Mouse (Mus musculus): Measurements from ENCODE around the gene Zfp418. TPM values are rescaled to one million over a fixed set of nuclear protein-coding genes. Genes with fewer than 3 reads are reported as not detected.
"Not testable (repeated sequence)": the region's sequence is repeated elsewhere in the genome, so short reads cannot be mapped to it uniquely, and the experiment has no call there.

Gene Zfp418
- total RNA-seq (2021): 1 to 10 TPM; 1.7 to 1.8 TPM
- long read RNA-seq, experiment 1: 0 reads
- long read RNA-seq, experiment 2: 0 reads

DNA sequence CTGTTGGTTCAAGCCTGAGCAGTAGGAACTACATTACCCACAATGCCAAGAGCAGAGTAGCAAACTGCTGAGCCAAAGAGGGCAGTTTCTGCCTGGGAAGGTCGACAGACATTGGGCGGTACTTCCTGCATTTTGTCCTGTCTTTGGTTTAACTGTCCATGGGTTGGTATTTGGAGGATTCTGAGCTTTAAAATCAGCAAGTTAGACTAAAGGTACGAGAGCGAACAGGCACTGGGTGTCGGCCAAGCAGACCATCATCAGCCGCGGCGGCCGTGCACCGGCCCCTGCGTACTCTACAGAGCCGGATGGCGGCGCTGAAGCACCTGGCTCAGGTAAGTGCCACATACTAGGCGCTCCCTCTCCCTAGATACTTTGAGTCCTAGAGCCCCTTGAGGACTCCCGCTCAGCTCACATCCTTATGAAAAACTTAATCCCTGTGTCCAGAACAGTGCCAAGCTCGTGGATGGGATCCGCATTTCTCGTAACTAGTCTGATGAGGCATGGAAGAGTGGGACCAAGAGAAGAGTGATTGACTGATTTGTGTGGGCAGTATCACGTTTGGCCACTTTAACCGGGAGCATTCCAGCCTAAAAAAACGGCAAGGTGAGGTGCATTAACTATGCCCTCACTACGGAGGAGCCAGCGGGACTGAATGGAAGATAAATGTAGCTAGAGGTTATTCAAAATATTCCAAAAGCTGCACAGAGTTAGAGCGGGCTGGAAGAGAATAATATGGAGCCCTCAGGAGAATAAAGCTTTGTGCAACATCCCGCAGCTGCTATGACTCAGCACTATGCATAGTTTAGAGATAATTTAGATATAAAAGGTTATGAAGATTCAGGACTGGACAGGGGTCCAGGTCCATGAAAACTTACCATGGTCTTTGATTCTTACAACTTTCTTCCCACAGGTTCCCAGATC, at the start of gene Zfp418:
TSS of gene Zfp418 (plus strand) at position 104 of the 921 bp plus-strand sequence.
- DNase-seq: peak; percentile 71 to 73

DNA sequence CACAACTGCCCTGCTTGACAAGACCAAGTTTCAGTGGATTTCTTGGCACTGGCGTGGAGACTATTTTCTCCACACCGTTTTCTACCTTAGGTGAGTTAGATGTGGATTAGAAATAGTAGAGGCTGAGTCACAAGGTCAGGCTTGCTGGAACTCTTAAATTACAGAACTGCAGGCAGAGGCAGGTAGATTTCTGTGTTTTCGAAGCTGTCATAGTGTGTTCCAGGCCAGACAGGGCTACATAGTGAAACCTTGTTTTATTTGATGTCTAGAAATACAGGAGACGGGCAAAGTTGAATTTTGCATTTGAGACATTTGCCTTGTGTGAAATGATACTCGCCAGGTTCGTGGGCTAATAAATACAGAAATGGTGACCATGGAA, 49.5 kb upstream of the Zfp418 start:
- no peak for DNase-seq

DNA sequence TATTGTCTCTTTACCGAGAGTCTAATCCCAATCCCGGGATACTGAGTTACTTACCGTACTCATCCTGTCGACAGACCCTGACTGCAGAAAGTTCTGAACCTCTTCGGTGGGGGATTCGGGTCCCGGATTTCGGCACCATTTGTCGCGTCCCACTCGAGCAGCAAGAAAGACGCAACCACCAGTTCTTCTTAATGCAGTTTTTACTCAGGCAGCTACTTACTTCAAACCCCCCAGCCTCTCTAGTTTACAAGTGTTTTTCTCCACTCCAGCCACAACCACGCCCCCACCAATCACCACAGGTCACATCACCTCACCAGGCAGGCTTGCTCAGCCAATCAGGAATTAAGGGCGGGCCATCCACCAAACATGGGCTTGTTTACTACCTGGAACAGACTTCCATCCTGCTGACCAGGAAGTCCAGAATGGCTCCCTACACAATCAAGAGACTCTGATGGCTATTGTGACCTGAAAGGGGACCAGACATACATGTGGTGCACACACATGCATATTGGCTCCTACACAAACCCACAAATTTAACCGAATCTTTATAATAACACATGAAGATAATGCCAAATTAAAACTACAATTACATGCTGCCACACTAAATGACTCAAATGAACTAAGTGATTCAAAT, 40.5 kb upstream of the Zfp418 start:
- DNase-seq: not testable (repeated sequence)

DNA sequence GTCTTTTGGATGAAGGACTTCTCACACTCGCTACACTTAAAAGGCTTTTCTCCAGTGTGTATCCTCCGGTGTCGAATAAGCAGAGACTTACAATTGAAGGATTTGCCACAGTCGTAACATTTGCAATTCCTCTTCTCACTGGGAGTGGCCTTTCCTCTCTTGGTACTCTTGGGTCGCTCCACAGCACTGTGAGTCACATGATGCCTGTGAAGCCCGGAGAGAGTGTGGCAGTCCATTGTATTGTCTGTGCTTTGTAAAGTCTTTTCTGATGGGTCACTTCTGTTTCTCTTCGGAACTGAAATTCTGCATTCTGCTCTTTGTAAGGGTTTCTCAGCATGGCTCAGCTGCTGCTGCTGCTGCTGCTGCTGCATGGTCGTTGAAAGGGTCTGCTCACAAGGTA, 38.4 kb upstream of the Zfp418 start:
- DNase-seq: no peak

DNA sequence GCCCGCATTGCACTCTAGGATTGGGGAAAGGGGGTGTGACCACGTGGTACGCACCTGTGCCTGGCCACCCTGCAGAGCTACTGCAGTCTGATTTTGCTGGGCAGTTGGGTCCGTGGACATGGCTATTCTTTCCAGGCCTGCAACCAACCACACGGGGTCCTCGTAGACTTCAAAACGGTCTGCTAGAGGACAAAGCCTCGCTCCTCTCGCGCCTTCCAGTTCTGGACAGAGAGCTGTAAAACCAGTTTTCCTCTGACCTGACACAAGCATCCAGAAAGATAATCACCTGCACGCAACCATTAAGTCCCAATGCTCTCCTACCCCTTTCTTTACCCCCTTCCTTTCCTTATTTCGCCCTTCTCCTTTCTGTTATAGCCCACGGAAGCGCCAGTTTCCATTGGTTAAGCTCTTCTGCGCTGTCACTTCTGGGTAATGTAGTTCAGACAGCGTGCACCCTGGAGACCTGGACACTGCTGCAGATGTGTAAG, 34.7 kb upstream of the Zfp418 start, which contains the start of gene Zfp773:
TSS of gene Zfp773 (minus strand) at position 377 of the 488 bp plus-strand sequence.
- peak; percentile 59 to 68 for DNase-seq

DNA sequence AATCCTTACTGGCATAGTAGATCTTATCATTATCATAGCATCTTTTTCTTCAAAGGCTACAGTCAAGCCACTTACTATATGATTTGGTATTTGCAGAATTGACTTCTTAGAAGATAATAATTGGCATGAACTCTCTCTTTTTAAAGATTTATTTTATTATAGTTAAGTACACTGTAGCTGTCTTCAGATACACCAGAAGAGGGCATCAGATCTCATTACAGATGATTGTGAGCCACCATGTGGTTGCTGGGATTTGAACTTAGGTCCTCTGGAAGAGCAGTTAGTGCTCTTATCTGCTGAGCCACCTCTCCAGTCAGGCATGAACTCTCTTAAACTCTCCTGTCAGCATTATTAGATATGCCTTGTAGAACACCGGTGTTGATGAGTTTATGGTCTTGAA, 26.9 kb upstream of the Zfp418 start:
- DNase-seq: no peak

DNA sequence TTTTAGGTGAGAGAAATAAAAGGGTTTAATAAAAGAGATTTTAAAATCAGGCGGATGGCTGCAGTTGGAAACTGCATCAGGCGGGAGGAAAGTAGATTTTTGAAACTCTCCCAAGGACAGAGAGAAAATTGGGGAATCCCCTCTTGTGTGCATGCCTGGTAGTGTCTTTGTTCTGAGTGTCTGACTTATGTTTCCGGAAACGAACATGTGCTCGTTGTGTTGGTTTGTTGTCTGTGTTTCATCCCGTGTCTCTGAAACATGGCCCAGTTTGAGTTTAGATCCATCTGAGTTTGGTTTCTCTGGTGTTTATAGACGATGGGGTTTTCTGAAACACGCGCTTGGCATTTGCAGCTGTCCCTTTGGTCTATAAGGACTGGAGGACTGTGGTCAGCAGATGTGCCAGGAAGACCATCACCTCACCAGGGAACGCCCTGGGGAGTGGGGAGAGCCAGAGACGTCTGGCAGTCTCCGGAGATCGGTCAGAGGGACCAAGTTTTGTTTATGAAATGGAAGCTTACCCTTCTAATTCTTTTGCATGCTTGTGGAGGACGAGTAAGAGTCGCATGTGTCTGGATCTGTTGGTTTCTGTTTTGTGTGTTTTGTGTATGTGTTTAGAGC, 25.0 kb upstream of the Zfp418 start:
- DNase-seq: no peak

DNA sequence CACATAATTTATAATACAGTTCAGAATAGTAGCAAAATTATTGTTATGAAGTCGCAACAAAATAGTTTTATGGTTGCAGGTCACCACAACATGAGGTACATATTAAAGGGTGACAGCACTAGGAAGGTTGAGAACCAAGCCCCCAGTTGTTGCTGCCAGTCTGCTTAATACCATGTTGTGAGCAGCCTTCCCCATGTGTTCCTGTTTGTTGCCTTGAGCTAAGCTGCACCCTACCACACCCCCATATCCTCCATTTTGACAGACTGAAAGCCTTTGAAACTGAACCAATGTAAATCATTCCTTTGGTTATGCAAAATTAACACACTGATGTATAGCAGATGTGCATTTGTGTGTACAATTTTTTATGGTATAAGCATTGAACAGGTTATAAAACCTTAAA, 14.8 kb downstream of the Zfp418 start:
- no peak for DNase-seq

DNA sequence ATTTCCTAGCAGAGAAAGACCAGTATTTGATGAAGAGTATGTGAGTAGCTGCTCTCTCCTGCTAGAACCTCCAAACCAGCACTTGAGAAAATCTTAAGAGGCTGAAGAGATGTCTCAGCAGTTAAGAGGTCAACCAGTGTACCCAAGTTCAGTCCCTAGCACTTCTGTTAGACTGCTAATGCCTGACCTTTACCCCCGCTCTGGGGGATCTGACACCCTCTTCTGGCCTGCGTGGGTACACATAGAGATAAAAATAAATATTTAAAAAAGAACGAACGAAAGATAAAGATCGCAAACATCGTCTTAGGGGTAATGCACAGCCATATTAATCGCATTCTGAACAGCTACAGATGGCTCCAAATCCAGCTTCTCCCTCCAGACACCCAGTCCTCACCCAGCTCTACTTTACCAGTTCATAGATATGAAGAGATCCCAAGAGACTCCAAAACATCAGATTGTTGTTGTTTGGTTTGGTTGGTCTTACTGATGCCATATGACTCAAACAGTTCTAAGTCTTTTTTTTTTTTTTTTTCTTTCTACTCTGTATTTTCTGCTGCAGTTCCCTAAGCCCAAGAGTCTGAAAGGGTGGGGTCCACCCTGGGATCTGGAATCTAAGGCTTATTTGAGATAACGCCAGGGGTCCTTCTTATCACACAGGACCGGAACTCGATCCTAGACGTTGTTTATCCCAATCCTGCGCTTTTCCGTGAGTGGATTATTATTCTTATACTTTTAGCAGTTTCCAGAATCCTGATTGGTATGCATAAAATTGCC, 16.5 kb downstream of the Zfp418 start:
- DNase-seq: no peak

DNA sequence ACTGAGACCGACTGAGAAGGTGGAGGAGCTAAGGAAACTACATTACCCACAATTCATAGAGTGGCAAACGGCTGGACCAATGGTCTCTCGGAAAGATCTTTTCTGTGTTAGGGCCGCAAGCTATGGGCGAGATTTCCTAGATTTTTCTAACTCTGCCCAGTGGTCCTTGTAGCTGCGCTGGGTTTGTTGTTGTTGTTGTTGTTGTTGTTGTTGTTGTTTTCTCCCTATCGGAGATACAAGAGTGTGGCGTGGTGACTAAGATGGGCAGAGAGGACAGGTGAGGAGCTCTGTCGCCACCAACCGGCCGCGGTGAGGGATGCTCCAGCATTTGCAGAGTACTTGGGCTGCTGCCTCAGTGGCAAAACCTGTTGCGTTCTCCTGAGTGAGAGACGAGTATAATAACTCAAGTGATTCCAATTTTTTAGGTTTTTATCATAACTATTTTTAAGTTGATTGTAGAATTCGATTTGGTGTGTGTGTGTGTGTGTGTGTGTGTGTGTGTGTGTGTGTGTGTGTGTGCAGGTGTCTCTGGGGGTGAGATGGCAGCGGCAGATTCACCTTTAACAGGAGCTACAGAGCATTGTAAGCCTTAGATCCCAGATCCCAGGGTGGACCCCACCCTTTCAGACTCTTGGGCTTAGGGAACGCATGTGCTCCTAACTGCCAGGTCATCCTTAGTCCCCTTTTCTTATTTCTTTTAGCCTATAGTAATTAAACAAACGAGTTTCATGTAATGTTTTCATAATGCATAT, 17.2 kb downstream of the Zfp418 start:
- DNase-seq: peak; percentile 74 to 84

DNA sequence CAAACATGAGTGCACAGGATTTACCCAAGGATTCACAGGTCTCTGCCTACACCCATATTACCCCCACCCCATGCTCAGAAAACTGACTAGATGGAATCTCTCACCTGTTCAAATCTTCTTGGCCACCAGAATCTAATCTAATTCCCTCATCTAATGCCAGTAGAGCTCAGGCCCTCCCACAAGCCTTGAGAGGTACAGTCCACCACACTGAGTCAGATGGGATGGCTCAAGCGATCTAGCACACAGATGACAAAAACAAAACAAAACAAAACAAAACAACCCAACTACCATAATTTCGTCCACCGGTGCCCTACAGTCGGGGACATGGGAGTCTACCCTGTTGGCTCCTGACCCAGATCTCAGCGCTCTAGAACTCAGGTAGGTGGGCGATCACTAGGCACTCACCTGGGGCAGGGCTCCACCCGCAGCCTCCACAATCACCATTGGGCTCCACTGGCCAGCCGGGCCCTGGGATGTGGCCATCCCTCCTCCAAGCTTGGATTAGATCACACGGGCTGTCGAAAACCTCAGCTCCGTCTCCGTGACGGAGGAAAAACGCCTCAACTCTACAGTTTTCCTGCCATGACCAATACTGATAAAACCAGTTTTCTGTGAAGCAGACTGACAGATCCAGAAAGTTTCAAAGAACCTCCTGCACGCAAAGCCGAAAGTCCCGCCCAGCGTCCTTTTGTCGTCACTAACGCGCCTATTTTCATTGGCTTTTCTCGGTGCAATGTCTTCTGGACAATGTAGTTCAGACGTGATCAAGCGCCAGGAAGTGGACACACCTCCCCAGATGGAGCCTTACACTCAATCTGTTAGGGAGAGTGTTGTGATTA, 38.4 kb downstream of the Zfp418 start, which contains the start of gene Zfp772:
TSS of gene Zfp772 (minus strand) at position 686 of the 839 bp plus-strand sequence.
- DNase-seq: peak; percentile 25 to 53

Other genes with a start within 250 kb of the Zfp418 start
- not detected for gene Aurkc, start 176.0 kb upstream of the Zfp418 start, total RNA-seq (2021)
- gene Zfp954, start 49.8 kb upstream of the Zfp418 start, total RNA-seq (2021): 10 to 100 TPM; 12.8 to 14.0 TPM
- under 1 TPM; 0.36 to 0.63 TPM for gene Zfp773, start 34.6 kb upstream of the Zfp418 start, total RNA-seq (2021)
- 1 to 10 TPM; 3.9 to 4.5 TPM for gene Zfp772, start 38.7 kb downstream of the Zfp418 start, total RNA-seq (2021)
- under 1 TPM; 0.26 to 0.43 TPM for gene Vmn2r29, start 76.0 kb downstream of the Zfp418 start, total RNA-seq (2021)
- 1 to 10 TPM; 2.6 to 4.0 TPM for gene Gm45844, start 107.0 kb downstream of the Zfp418 start, total RNA-seq (2021)
- 10 to 100 TPM; 61.0 to 73.3 TPM for gene Clcn4, start 129.5 kb downstream of the Zfp418 start, total RNA-seq (2021)
- under 1 TPM; 0.20 to 0.36 TPM for gene Vmn2r30, start 166.3 kb downstream of the Zfp418 start, total RNA-seq (2021)
- gene Gm45783, start 203.2 kb downstream of the Zfp418 start, total RNA-seq (2021): 1 to 10 TPM in 1 of 2 experiments, not detected in 1; 1.8 TPM
- gene Vmn2r31, start 228.4 kb downstream of the Zfp418 start, total RNA-seq (2021): not detected

Data from adrenal gland, postnatal 36 days (tissue).